Mouse (Mus musculus): Measurements from ENCODE around the gene Olfr202. TPM values are rescaled to one million over a fixed set of nuclear protein-coding genes. Genes with fewer than 3 reads are reported as not detected.

Olfr202 gene
- not detected for total RNA-seq (2023)

DNA sequence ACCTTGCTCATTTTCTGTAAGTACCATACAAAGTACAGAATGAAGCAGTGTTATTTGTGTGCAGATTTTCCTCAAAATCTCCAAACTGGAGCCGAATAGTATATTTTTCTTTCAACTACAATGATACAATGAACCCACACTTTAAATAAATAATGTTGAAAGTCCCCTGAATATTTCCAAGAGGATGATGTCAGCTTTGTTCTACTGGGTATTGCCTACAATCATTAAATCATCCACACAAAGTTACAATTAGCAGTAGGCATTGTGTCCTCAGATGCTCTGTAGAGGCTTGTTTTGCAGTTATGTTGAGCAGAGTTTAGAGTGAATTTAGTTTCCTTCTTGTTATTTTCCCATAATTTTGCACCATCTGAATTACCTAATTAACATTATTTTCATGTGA lies at the start of gene Olfr202:
TSS of gene Olfr202 (minus strand) at position 101 of the 400 bp plus-strand sequence.

DNA sequence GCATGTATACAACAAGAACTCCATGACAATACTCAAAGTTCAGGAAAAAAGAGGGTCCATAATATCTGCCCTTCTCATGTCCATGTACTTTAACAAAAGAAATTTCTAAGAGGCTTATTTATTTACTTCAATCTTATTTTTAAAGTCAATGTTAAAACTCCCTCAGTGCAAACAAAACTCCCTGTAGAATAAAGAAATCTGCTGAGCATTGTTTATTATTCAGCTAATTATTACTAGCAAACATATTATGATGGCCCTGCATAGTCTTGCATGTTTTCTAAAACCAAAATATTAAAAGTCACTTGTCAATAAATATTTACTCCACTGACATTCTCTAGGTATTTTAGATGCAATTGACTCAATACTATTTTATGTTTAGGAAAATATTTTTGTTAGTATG lies 44.4 kb upstream of the Olfr202 start, which contains the start of gene Olfr205:
TSS of gene Olfr205 (minus strand) at position 101 of the 400 bp plus-strand sequence.

DNA sequence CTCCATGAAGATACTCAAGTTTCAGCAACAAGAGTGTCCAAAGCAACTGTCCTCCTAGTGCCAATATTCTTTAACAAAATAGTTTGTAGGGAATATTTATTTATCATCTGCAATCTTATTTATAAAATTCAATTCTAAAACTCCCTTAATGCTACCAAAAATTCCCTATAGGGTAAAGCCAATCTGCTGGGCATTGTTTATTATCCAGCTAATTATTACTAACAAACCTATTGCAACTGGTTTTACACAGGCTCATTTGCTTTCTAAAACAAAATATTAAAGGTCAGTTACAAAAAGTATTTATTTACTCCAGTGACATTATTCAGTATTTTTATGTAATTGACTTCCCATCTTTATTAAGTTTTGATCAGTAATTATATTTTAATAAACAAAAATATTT lies 31.6 kb upstream of the Olfr202 start, which contains the start of gene Olfr204:
TSS of gene Olfr204 (minus strand) at position 101 of the 400 bp plus-strand sequence.

DNA sequence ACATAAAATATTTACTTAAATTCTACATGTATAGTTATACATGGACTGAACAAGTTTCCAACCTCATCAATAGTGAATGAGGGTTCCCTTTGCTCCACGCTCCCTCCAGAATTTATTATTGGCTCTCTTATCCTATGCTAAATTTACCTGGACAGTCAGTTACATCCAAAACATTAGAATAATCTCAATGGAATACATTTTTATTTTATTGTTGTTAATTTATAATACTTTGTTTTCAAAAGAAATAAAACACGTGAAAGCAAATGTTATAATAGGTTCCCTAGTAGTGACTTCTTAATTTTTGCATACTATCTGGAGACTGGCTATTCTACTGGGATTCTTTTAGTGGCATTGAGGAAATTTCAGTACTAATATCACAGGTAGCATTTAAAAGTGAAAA lies 12.0 kb upstream of the Olfr202 start, which contains the start of gene Olfr203:
TSS of gene Olfr203 (plus strand) at position 301 of the 400 bp plus-strand sequence.

DNA sequence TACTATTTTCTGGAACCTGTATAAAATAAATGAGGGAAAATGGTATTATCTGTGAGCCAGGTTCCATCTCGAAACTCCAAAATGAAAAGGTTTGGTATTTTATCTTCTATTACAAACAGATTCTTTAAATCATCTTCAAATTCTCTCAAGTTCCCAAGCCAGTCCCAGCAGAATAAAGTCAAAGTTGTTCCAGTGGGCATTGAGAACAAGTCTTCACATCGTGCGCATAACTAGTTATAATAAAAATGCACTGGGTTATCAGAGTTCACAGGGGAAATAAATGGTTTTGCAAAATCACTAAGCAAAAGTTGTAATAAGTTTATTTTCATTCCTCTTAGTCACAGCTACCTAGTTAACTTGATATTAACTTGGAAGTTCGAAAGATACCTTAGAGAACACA lies 14.1 kb downstream of the Olfr202 start, which contains the start of gene Olfr201:
TSS of gene Olfr201 (minus strand) at position 101 of the 400 bp plus-strand sequence.

Other genes starting within 250 kb of the Olfr202 start
- gene Olfr187, start 247.0 kb downstream of the Olfr202 start, total RNA-seq (2023), result not detected
- not detected for gene Olfr190, start 208.8 kb downstream of the Olfr202 start, total RNA-seq (2023)
- not detected for gene Olfr191, start 197.0 kb downstream of the Olfr202 start, total RNA-seq (2023)
- not detected for gene Olfr193, start 174.9 kb downstream of the Olfr202 start, total RNA-seq (2023)
- not detected for gene Olfr194, start 165.7 kb downstream of the Olfr202 start, total RNA-seq (2023)
- gene Olfr195, start 139.7 kb downstream of the Olfr202 start, total RNA-seq (2023), result not detected
- gene Olfr196, start 116.3 kb downstream of the Olfr202 start, total RNA-seq (2023), result not detected
- gene Olfr198, start 83.3 kb downstream of the Olfr202 start, total RNA-seq (2023), result not detected
- gene Olfr199, start 67.0 kb downstream of the Olfr202 start, total RNA-seq (2023), result not detected
- gene Olfr201, start 14.2 kb downstream of the Olfr202 start, total RNA-seq (2023), result not detected
- not detected for gene Olfr203, start 12.1 kb upstream of the Olfr202 start, total RNA-seq (2023)
- gene Olfr204, start 31.5 kb upstream of the Olfr202 start, total RNA-seq (2023), result not detected
- not detected for gene Olfr205, start 44.3 kb upstream of the Olfr202 start, total RNA-seq (2023)
- gene Olfr206, start 62.5 kb upstream of the Olfr202 start, total RNA-seq (2023), result not detected
- gene Olfr209, start 77.2 kb upstream of the Olfr202 start, total RNA-seq (2023), result not detected
- not detected for gene Gabrr3, start 120.5 kb upstream of the Olfr202 start, total RNA-seq (2023)
- 10 to 100 TPM; 18.0 to 18.5 TPM for gene Riox2, start 185.0 kb upstream of the Olfr202 start, total RNA-seq (2023)